Mouse (Mus musculus) embryonic facial prominence, embryonic 12.5 days (tissue): ENCODE data around the gene Ptcd3. TPM values are rescaled to one million over a fixed set of nuclear protein-coding genes. Genes with fewer than 3 reads are reported as not detected.

ENCODE experiments used
- ATAC-seq: fragments of 200-750 bp; cut with Nextera tagmentation; 2 replicates; pipeline ENCODE4 v1.8.0; 2017; ENCODE audit not compliant: insufficient number of reproducible peaks, insufficient read depth, low FRiP score, low TSS enrichment
- H3K27ac ChIP-seq: fragments of 300-500 bp; sonication (generic); 2 replicates; pipeline ENCODE4 v1.5.1; 2016; ENCODE audit warnings: mild to moderate bottlenecking
- H3K27me3 ChIP-seq: fragments of 300-500 bp; sonication (generic); 2 replicates; pipeline ENCODE4 v1.6.1; 2016; ENCODE audit warnings: mild to moderate bottlenecking, moderate library complexity
- H3K36me3 ChIP-seq: fragments of 300-500 bp; sonication (generic); 2 replicates; pipeline ENCODE4 v1.6.1; 2016; ENCODE audit warnings: mild to moderate bottlenecking
- H3K4me1 ChIP-seq: fragments of 300-500 bp; sonication (generic); 2 replicates; pipeline ENCODE4 v1.6.1; 2016
- H3K4me2 ChIP-seq: fragments of 300-500 bp; sonication (generic); replicated peaks from 2 replicates; pipeline ENCODE4 v1.6.1; 2016; ENCODE audit warnings: mild to moderate bottlenecking, moderate library complexity
- H3K4me3 ChIP-seq: fragments of 300-500 bp; sonication (generic); 2 replicates; pipeline ENCODE4 v1.5.1; 2016; ENCODE audit warnings: mild to moderate bottlenecking
- H3K9ac ChIP-seq: fragments of 300-500 bp; sonication (generic); 2 replicates; pipeline ENCODE4 v1.6.1; 2016; ENCODE audit warnings: mild to moderate bottlenecking, moderate library complexity
- H3K9me3 ChIP-seq: fragments of 300-500 bp; sonication (generic); 2 replicates; pipeline ENCODE4 v1.6.1; 2016; ENCODE audit warnings: mild to moderate bottlenecking, moderate library complexity
- WGBS: fragments of 180-500 bp; shearing (Covaris S2); methylation state at CpG from one replicate; pipeline ENCODE4 v1.1.7; 2016; 5-methylcytosine and 5-hydroxymethylcytosine counted together
- polyA plus RNA-seq: library from polyadenylated mRNA; unstranded; fragments of >200 nt; fragmentation: Nextera tagmentation; extraction: Ambion mirVana; gene quantifications from 2 replicates; pipeline ENCODE4 v1.2.1, GENCODE M21; 2016

Gene Ptcd3
- polyA plus RNA-seq = 122 and 126 TPM in 2 replicates

- peak; percentile 88 for ATAC-seq
- under 1% methylated on average over 56 of the region's 58 CpGs for WGBS
- Histone ChIP-seq H3K4me2 (peak within 1 kb of the TSS; percentile 83), H3K9ac (peak within 1 kb of the TSS; percentile 60), H3K4me1 (peaks cover 24% of the 10 kb centered on the region; the same call in 1 of the 2 replicates), H3K9me3 (no peaks in the 10 kb centered on the region), H3K36me3 (peaks cover 23% of the 10 kb centered on the region), H3K4me3 (peak within 1 kb of the TSS; percentile 57), H3K27ac (0 out of 2 replicates have a peak within 1 kb of the TSS, but pooled peaks have one; percentile 26), H3K27me3 (no peaks in the 10 kb centered on the region)
Observed at GRCm38 (mm10) chr6:71908481-71909381, at the start of gene Ptcd3, which contains the start of gene Polr1a. Ptcd3 (minus strand) TSS chr6:71908750. Polr1a (plus strand) TSS chr6:71909053.

GRCm38 (mm10) chr6:71951192-71951591, 42.6 kb upstream of the Ptcd3 start:
- Histone ChIP-seq H3K27ac (no peak overlapping the region), H3K4me1 (no peaks in the 10 kb centered on the region), H3K4me2 (no peak overlapping the region), H3K9ac (no peak overlapping the region), H3K9me3 (no peaks in the 10 kb centered on the region), H3K27me3 (no peaks in the 10 kb centered on the region), H3K36me3 (peaks cover 73% of the 10 kb centered on the region), H3K4me3 (no peak overlapping the region)
- no peak for ATAC-seq
- WGBS = 86% methylated on average over 5 of the region's 5 CpGs

- no peaks in the 10 kb centered on the region for H3K27me3 ChIP-seq
- WGBS = 86% methylated on average over 3 of the region's 3 CpGs
- H3K27ac ChIP-seq = no peak overlapping the region
- no peak overlapping the region for H3K4me3 ChIP-seq
- H3K36me3 ChIP-seq = peaks cover 78% of the 10 kb centered on the region
- no peaks in the 10 kb centered on the region for H3K4me1 ChIP-seq
- H3K9me3 ChIP-seq = no peaks in the 10 kb centered on the region
- no peak for ATAC-seq
- no peak overlapping the region for H3K4me2 ChIP-seq
- H3K9ac ChIP-seq = no peak overlapping the region
Observed at GRCm38 (mm10) chr6:71950592-71950991, 42.0 kb upstream of the Ptcd3 start.

GRCm38 (mm10) chr6:71949721-71950120, 41.2 kb upstream of the Ptcd3 start:
- no peak overlapping the region for H3K27ac ChIP-seq
- no peaks in the 10 kb centered on the region for H3K27me3 ChIP-seq
- H3K9ac ChIP-seq = no peak overlapping the region
- ATAC-seq = no peak
- H3K4me3 ChIP-seq = no peak overlapping the region
- 73% methylated on average over 3 of the region's 3 CpGs for WGBS
- no peak overlapping the region for H3K4me2 ChIP-seq
- H3K36me3 ChIP-seq = peaks cover 76% of the 10 kb centered on the region
- no peaks in the 10 kb centered on the region for H3K9me3 ChIP-seq
- no peaks in the 10 kb centered on the region for H3K4me1 ChIP-seq

GRCm38 (mm10) chr6:71946121-71946520, 37.6 kb upstream of the Ptcd3 start:
- no peak overlapping the region for H3K4me2 ChIP-seq
- no peak overlapping the region for H3K27ac ChIP-seq
- peaks cover 56% of the 10 kb centered on the region for H3K36me3 ChIP-seq
- H3K9ac ChIP-seq = no peak overlapping the region
- 93% methylated on average over 8 of the region's 8 CpGs for WGBS
- H3K27me3 ChIP-seq = no peaks in the 10 kb centered on the region
- no peaks in the 10 kb centered on the region for H3K9me3 ChIP-seq
- no peak for ATAC-seq
- no peak overlapping the region for H3K4me3 ChIP-seq
- no peaks in the 10 kb centered on the region for H3K4me1 ChIP-seq

GRCm38 (mm10) chr6:71945101-71945500, 36.6 kb upstream of the Ptcd3 start:
- Histone ChIP-seq H3K4me1 (peaks cover 7% of the 10 kb centered on the region; the same call in 1 of the 2 replicates), H3K4me2 (no peak overlapping the region), H3K4me3 (no peak overlapping the region), H3K9ac (no peak overlapping the region), H3K27ac (no peak overlapping the region), H3K36me3 (peaks cover 52% of the 10 kb centered on the region), H3K9me3 (no peaks in the 10 kb centered on the region), H3K27me3 (no peaks in the 10 kb centered on the region)
- no peak for ATAC-seq
- WGBS = 91% methylated on average over 6 of the region's 6 CpGs

GRCm38 (mm10) chr6:71940912-71941311, 32.4 kb upstream of the Ptcd3 start:
- H3K27ac ChIP-seq = no peak overlapping the region
- no peak overlapping the region for H3K4me2 ChIP-seq
- H3K27me3 ChIP-seq = no peaks in the 10 kb centered on the region
- H3K4me1 ChIP-seq = peaks cover 7% of the 10 kb centered on the region; the same call in 1 of the 2 replicates
- peaks cover 51% of the 10 kb centered on the region for H3K36me3 ChIP-seq
- WGBS = 41% methylated on average over 6 of the region's 6 CpGs
- no peak overlapping the region for H3K9ac ChIP-seq
- no peaks in the 10 kb centered on the region for H3K9me3 ChIP-seq
- no peak for ATAC-seq
- H3K4me3 ChIP-seq = no peak overlapping the region

- Histone ChIP-seq H3K9ac (no peak overlapping the region), H3K4me3 (no peak overlapping the region), H3K27ac (no peak overlapping the region), H3K4me2 (no peak overlapping the region), H3K36me3 (peaks cover 67% of the 10 kb centered on the region), H3K9me3 (no peaks in the 10 kb centered on the region), H3K27me3 (no peaks in the 10 kb centered on the region), H3K4me1 (peaks cover 11% of the 10 kb centered on the region; the same call in 1 of the 2 replicates)
- 85% methylated on average over 2 of the region's 2 CpGs for WGBS
- ATAC-seq = no peak
Observed at GRCm38 (mm10) chr6:71935737-71936136, 27.2 kb upstream of the Ptcd3 start.

GRCm38 (mm10) chr6:71934081-71934556, 25.6 kb upstream of the Ptcd3 start:
- no peak for ATAC-seq
- Histone ChIP-seq H3K9me3 (no peaks in the 10 kb centered on the region), H3K27ac (peak overlapping the region; percentile 24)

GRCm38 (mm10) chr6:71932347-71932746, 23.8 kb upstream of the Ptcd3 start:
- Histone ChIP-seq H3K27ac (no peak overlapping the region), H3K4me1 (peaks cover 5% of the 10 kb centered on the region; the same call in 1 of the 2 replicates), H3K27me3 (no peaks in the 10 kb centered on the region), H3K4me2 (no peak overlapping the region), H3K36me3 (peaks cover 67% of the 10 kb centered on the region), H3K9ac (no peak overlapping the region), H3K4me3 (no peak overlapping the region), H3K9me3 (no peaks in the 10 kb centered on the region)
- no peak for ATAC-seq
- 80% methylated on average over 5 of the region's 5 CpGs for WGBS

More at GRCm38 (mm10) chr6:71934081-71934556, 25.6 kb upstream of the Ptcd3 start:
- Histone ChIP-seq H3K4me2 (no peak overlapping the region), H3K4me3 (no peak overlapping the region), H3K9ac (no peak overlapping the region), H3K27me3 (no peaks in the 10 kb centered on the region), H3K4me1 (peaks cover 5% of the 10 kb centered on the region; the same call in 1 of the 2 replicates), H3K36me3 (peaks cover 76% of the 10 kb centered on the region)
- 38% methylated on average over 2 of the region's 2 CpGs for whole genome bisulfite sequencing

GRCm38 (mm10) chr6:71930830-71931437, 22.4 kb upstream of the Ptcd3 start:
- H3K9me3 ChIP-seq = no peaks in the 10 kb centered on the region
- H3K4me2 ChIP-seq = no peak overlapping the region
- H3K4me1 ChIP-seq = peaks cover 5% of the 10 kb centered on the region; the same call in 1 of the 2 replicates
- 84% methylated on average over 12 of the region's 12 CpGs for WGBS
- no peak overlapping the region for H3K27ac ChIP-seq
- no peak for ATAC-seq
- H3K27me3 ChIP-seq = no peaks in the 10 kb centered on the region
- no peak overlapping the region for H3K4me3 ChIP-seq
- H3K36me3 ChIP-seq = peaks cover 68% of the 10 kb centered on the region
- H3K9ac ChIP-seq = no peak overlapping the region
